Mouse (Mus musculus): ENCODE data around the gene Tac2.

GRCm38 (mm10) chr10:127724178-127724577 lies at the start of gene Tac2:
- TF ChIP-seq CTCF (IDR thresholded peaks at IDR 0.05; ENCODE audit: low read depth) (no peak), EP300 (optimal IDR thresholded peaks at IDR 0.05) (no peak)
